Mouse (Mus musculus): ENCODE results near the gene Hdac5. TPM values are rescaled to one million over a fixed set of nuclear protein-coding genes. Genes with fewer than 3 reads are reported as not detected.

Gene Hdac5
- total RNA-seq, 2 experiments from 2014 or later: 286 to 315 TPM

GRCm38 (mm10) chr11:102190848-102191247, 39.1 kb downstream of the Hdac5 start:
- intact Hi-C loops (cut with DNase I): loop anchor here (2.0 to 10.0 kb wide), 2 partner anchors 58 to 244 kb away; partner anchors contain the start of genes BC030867 and Grn
- no peak for DNase-seq (ENCODE audit: extremely low spot score in 1 of 2, low spot score in 2 of 2)
- Histone ChIP-seq H3K4me3 (no peak overlapping the region), H3K27ac (no peak overlapping the region)
- TF ChIP-seq CTCF (IDR thresholded peaks at IDR 0.05): no peak

GRCm38 (mm10) chr11:102189461-102190436, 40.2 kb downstream of the Hdac5 start, which contains the start of gene G6pc3:
TSS of gene G6pc3 (plus strand) at chr11:102189620.
- peak; percentile 89 for DNase-seq (ENCODE audit: extremely low spot score in 1 of 2, low spot score in 2 of 2)
- intact Hi-C loops (cut with DNase I): loop anchor here (2.0 to 10.0 kb wide), 4 partner anchors 29 to 245 kb away; partner anchors contain the start of genes BC030867 and Grn
- Histone ChIP-seq H3K4me3 (peak within 1 kb of the TSS; percentile 62), H3K27ac (peak within 1 kb of the TSS; percentile 92)
- no peak for TF ChIP-seq CTCF (IDR thresholded peaks at IDR 0.05)

GRCm38 (mm10) chr11:102188980-102189379, 41.0 kb downstream of the Hdac5 start:
- DNase-seq (ENCODE audit: extremely low spot score in 1 of 2, low spot score in 2 of 2): no peak
- intact Hi-C loops (cut with DNase I): loop anchor here (2.0 kb wide), 2 partner anchors 30 to 40 kb away; no protein-coding TSS in a partner anchor
- no peak for TF ChIP-seq CTCF (IDR thresholded peaks at IDR 0.05)
- Histone ChIP-seq H3K4me3 (peak overlapping the region; percentile 62), H3K27ac (peak overlapping the region; percentile 92)

GRCm38 (mm10) chr11:102186235-102186634, 43.7 kb downstream of the Hdac5 start:
- Histone ChIP-seq H3K4me3 (no peak overlapping the region), H3K27ac (no peak overlapping the region)
- intact Hi-C loops (cut with DNase I): no loop called here
- TF ChIP-seq CTCF (IDR thresholded peaks at IDR 0.05): no peak
- no peak for DNase-seq (ENCODE audit: extremely low spot score in 1 of 2, low spot score in 2 of 2)

GRCm38 (mm10) chr11:102185677-102186076, 44.3 kb downstream of the Hdac5 start:
- Histone ChIP-seq H3K27ac (peak overlapping the region; percentile 93), H3K4me3 (peak overlapping the region; percentile 91)
- intact Hi-C loops (cut with DNase I): no loop called here
- no peak for DNase-seq (ENCODE audit: extremely low spot score in 1 of 2, low spot score in 2 of 2)
- no peak for TF ChIP-seq CTCF (IDR thresholded peaks at IDR 0.05)

- TF ChIP-seq CTCF (IDR thresholded peaks at IDR 0.05): no peak
- intact Hi-C loops (cut with DNase I): no loop called here
- peak within 1 kb of the TSS; percentile 91 for H3K4me3 ChIP-seq
- DNase-seq (ENCODE audit: extremely low spot score in 1 of 2, low spot score in 2 of 2): peak; percentile 93 to 96
- H3K27ac ChIP-seq: peak within 1 kb of the TSS; percentile 93
Measured at GRCm38 (mm10) chr11:102184646-102185495, 45.1 kb downstream of the Hdac5 start, which contains the start of gene Lsm12. TSS of gene Lsm12 (minus strand) at chr11:102185296.

GRCm38 (mm10) chr11:102184253-102184645, 45.7 kb downstream of the Hdac5 start:
- peak overlapping the region; percentile 93 for H3K27ac ChIP-seq
- no peak for TF ChIP-seq CTCF (IDR thresholded peaks at IDR 0.05)
- peak overlapping the region; percentile 91 for H3K4me3 ChIP-seq
- DNase-seq (ENCODE audit: extremely low spot score in 1 of 2, low spot score in 2 of 2): no peak
- intact Hi-C loops (cut with DNase I): no loop called here

GRCm38 (mm10) chr11:102179836-102180235, 50.1 kb downstream of the Hdac5 start:
- H3K27ac ChIP-seq: no peak overlapping the region
- no peak overlapping the region for H3K4me3 ChIP-seq
- TF ChIP-seq CTCF (IDR thresholded peaks at IDR 0.05): no peak
- intact Hi-C loops (cut with DNase I): no loop called here
- no peak for DNase-seq (ENCODE audit: extremely low spot score in 1 of 2, low spot score in 2 of 2)

GRCm38 (mm10) chr11:102168689-102169088, 61.3 kb downstream of the Hdac5 start:
- no peak for DNase-seq (ENCODE audit: extremely low spot score in 1 of 2, low spot score in 2 of 2)
- TF ChIP-seq CTCF (IDR thresholded peaks at IDR 0.05): no peak
- no peak overlapping the region for H3K27ac ChIP-seq
- intact Hi-C loops (cut with DNase I): no loop called here
- no peak overlapping the region for H3K4me3 ChIP-seq

- no peak for TF ChIP-seq CTCF (IDR thresholded peaks at IDR 0.05)
- Histone ChIP-seq H3K4me3 (no peak overlapping the region), H3K27ac (no peak overlapping the region)
- DNase-seq (ENCODE audit: extremely low spot score in 1 of 2, low spot score in 2 of 2): no peak
- intact Hi-C loops (cut with DNase I): no loop called here
Measured at GRCm38 (mm10) chr11:102167539-102167938, 62.4 kb downstream of the Hdac5 start.

GRCm38 (mm10) chr11:102165971-102166722, 63.8 kb downstream of the Hdac5 start:
- H3K27ac ChIP-seq: no peak overlapping the region

More at GRCm38 (mm10) chr11:102165971-102166722, 63.8 kb downstream of the Hdac5 start:
- DNase-seq (ENCODE audit: extremely low spot score in 1 of 2, low spot score in 2 of 2): no peak
- intact Hi-C loops (cut with DNase I): no loop called here
- TF ChIP-seq CTCF (IDR thresholded peaks at IDR 0.05): no peak
- no peak overlapping the region for H3K4me3 ChIP-seq

Data from left cerebral cortex, adult 2 months (tissue).